Mouse (Mus musculus): ENCODE measurements around the gene Kpna3. TPM values are rescaled to one million over a fixed set of nuclear protein-coding genes. Genes with fewer than 3 reads are reported as not detected.
"Not testable (repeated sequence)": the region's sequence is repeated elsewhere in the genome, so short reads cannot be mapped to it uniquely, and the experiment has no call there.

Gene Kpna3
- polyA plus RNA-seq, 1 experiment from 2014 or later: 22.5 TPM

- no peaks in the 10 kb centered on the region for H3K36me3 ChIP-seq (replicated peaks)
- ATAC-seq (ENCODE audit: insufficient read depth): no peak
- no peaks in the 10 kb centered on the region for H3K27me3 ChIP-seq
- no peak overlapping the region for H3K4me2 ChIP-seq
- H3K9me3 ChIP-seq (replicated peaks): no peaks in the 10 kb centered on the region
- 54% methylated on average over 3 of the region's 3 CpGs for WGBS (ENCODE audit: insufficient replicate concordance)
- peaks cover 40% of the 10 kb centered on the region for H3K4me1 ChIP-seq (replicated peaks)
- no peak overlapping the region for H3K4me3 ChIP-seq (replicated peaks)
- H3K9ac ChIP-seq: no peak overlapping the region
- no peak overlapping the region for H3K27ac ChIP-seq (replicated peaks)
These were observed 11.4 kb downstream of the Kpna3 start for GRCm38 (mm10) chr14:61428126-61428787.

- not testable (repeated sequence) for H3K9me3 ChIP-seq (replicated peaks); H3K27ac ChIP-seq (replicated peaks); H3K4me2 ChIP-seq; H3K4me3 ChIP-seq (replicated peaks); H3K9ac ChIP-seq; H3K27me3 ChIP-seq; ATAC-seq (ENCODE audit: insufficient read depth); H3K36me3 ChIP-seq (replicated peaks)
- WGBS (ENCODE audit: insufficient replicate concordance): 23% methylated on average over 7 of the region's 8 CpGs
- H3K4me1 ChIP-seq (replicated peaks): peaks cover 30% of the 10 kb centered on the region
These were observed 12.6 kb downstream of the Kpna3 start for GRCm38 (mm10) chr14:61427095-61427494.

- no peak overlapping the region for H3K4me2 ChIP-seq
- H3K9ac ChIP-seq: no peak overlapping the region
- H3K4me3 ChIP-seq (replicated peaks): no peak overlapping the region
- no peaks in the 10 kb centered on the region for H3K36me3 ChIP-seq (replicated peaks)
- no peak overlapping the region for H3K27ac ChIP-seq (replicated peaks)
- no peaks in the 10 kb centered on the region for H3K27me3 ChIP-seq
- H3K4me1 ChIP-seq (replicated peaks): peaks cover 25% of the 10 kb centered on the region
- no peaks in the 10 kb centered on the region for H3K9me3 ChIP-seq (replicated peaks)
- ATAC-seq (ENCODE audit: insufficient read depth): no peak
- WGBS (ENCODE audit: insufficient replicate concordance): 37% methylated on average over 2 of the region's 2 CpGs
These were observed 14.5 kb downstream of the Kpna3 start for GRCm38 (mm10) chr14:61425080-61425665.

GRCm38 (mm10) chr14:61415719-61416118 lies 24.0 kb downstream of the Kpna3 start:
- WGBS (ENCODE audit: insufficient replicate concordance): 76% methylated on average over 4 of the region's 4 CpGs
- no peak overlapping the region for H3K9ac ChIP-seq
- H3K4me2 ChIP-seq: no peak overlapping the region
- H3K36me3 ChIP-seq (replicated peaks): no peaks in the 10 kb centered on the region
- peaks cover 17% of the 10 kb centered on the region for H3K4me1 ChIP-seq (replicated peaks)
- H3K27ac ChIP-seq (replicated peaks): no peak overlapping the region
- no peak for ATAC-seq (ENCODE audit: insufficient read depth)
- H3K27me3 ChIP-seq: no peaks in the 10 kb centered on the region
- no peak overlapping the region for H3K4me3 ChIP-seq (replicated peaks)
- no peaks in the 10 kb centered on the region for H3K9me3 ChIP-seq (replicated peaks)

- 71% methylated on average over 5 of the region's 5 CpGs for WGBS (ENCODE audit: insufficient replicate concordance)
- Histone ChIP-seq H3K27ac (replicated peaks) (no peak overlapping the region), H3K27me3 (no peaks in the 10 kb centered on the region), H3K36me3 (replicated peaks) (no peaks in the 10 kb centered on the region), H3K4me1 (replicated peaks) (peaks cover 20% of the 10 kb centered on the region), H3K9ac (no peak overlapping the region), H3K9me3 (replicated peaks) (no peaks in the 10 kb centered on the region), H3K4me3 (replicated peaks) (no peak overlapping the region), H3K4me2 (no peak overlapping the region)
- ATAC-seq (ENCODE audit: insufficient read depth): no peak
These were observed 24.4 kb downstream of the Kpna3 start for GRCm38 (mm10) chr14:61415311-61415710.

GRCm38 (mm10) chr14:61414808-61415207 lies 24.9 kb downstream of the Kpna3 start:
- Histone ChIP-seq H3K4me2 (no peak overlapping the region), H3K36me3 (replicated peaks) (no peaks in the 10 kb centered on the region), H3K27me3 (no peaks in the 10 kb centered on the region), H3K9me3 (replicated peaks) (no peaks in the 10 kb centered on the region), H3K4me1 (replicated peaks) (peaks cover 23% of the 10 kb centered on the region), H3K4me3 (replicated peaks) (no peak overlapping the region), H3K27ac (replicated peaks) (no peak overlapping the region), H3K9ac (no peak overlapping the region)
- no peak for ATAC-seq (ENCODE audit: insufficient read depth)
- 36% methylated on average over 1 of the region's 1 CpGs for WGBS (ENCODE audit: insufficient replicate concordance)

- 71% methylated on average over 5 of the region's 5 CpGs for WGBS (ENCODE audit: insufficient replicate concordance)
- H3K9me3 ChIP-seq (replicated peaks): no peaks in the 10 kb centered on the region
- H3K4me2 ChIP-seq: no peak overlapping the region
- H3K27ac ChIP-seq (replicated peaks): no peak overlapping the region
- no peaks in the 10 kb centered on the region for H3K36me3 ChIP-seq (replicated peaks)
- peaks cover 23% of the 10 kb centered on the region for H3K4me1 ChIP-seq (replicated peaks)
- no peak overlapping the region for H3K4me3 ChIP-seq (replicated peaks)
- no peaks in the 10 kb centered on the region for H3K27me3 ChIP-seq
- no peak overlapping the region for H3K9ac ChIP-seq
- ATAC-seq (ENCODE audit: insufficient read depth): no peak
These were observed 25.5 kb downstream of the Kpna3 start for GRCm38 (mm10) chr14:61414199-61414598.

GRCm38 (mm10) chr14:61413686-61414085 lies 26.0 kb downstream of the Kpna3 start:
- Histone ChIP-seq H3K9ac (no peak overlapping the region), H3K4me3 (replicated peaks) (no peak overlapping the region), H3K4me1 (replicated peaks) (peaks cover 26% of the 10 kb centered on the region), H3K27ac (replicated peaks) (no peak overlapping the region), H3K4me2 (no peak overlapping the region), H3K9me3 (replicated peaks) (no peaks in the 10 kb centered on the region), H3K27me3 (no peaks in the 10 kb centered on the region), H3K36me3 (replicated peaks) (no peaks in the 10 kb centered on the region)
- WGBS (ENCODE audit: insufficient replicate concordance): 69% methylated on average over 3 of the region's 3 CpGs
- no peak for ATAC-seq (ENCODE audit: insufficient read depth)

GRCm38 (mm10) chr14:61410020-61410419 lies 29.7 kb downstream of the Kpna3 start:
- WGBS (ENCODE audit: insufficient replicate concordance): 23% methylated on average over 2 of the region's 2 CpGs
- H3K9ac ChIP-seq: no peak overlapping the region
- H3K4me1 ChIP-seq (replicated peaks): peaks cover 27% of the 10 kb centered on the region

GRCm38 (mm10) chr14:61407055-61407454 lies 32.6 kb downstream of the Kpna3 start:
- peaks cover under 1% of the 10 kb centered on the region; the same call in 1 of the 2 replicates for H3K36me3 ChIP-seq (replicated peaks)
- ATAC-seq (ENCODE audit: insufficient read depth): no peak
- H3K9ac ChIP-seq: no peak overlapping the region
- H3K4me1 ChIP-seq (replicated peaks): peaks cover 20% of the 10 kb centered on the region
- H3K27ac ChIP-seq (replicated peaks): no peak overlapping the region
- no peaks in the 10 kb centered on the region for H3K9me3 ChIP-seq (replicated peaks)
- WGBS (ENCODE audit: insufficient replicate concordance): 76% methylated on average over 3 of the region's 3 CpGs
- no peak overlapping the region for H3K4me2 ChIP-seq
- no peaks in the 10 kb centered on the region for H3K27me3 ChIP-seq
- no peak overlapping the region for H3K4me3 ChIP-seq (replicated peaks)

More at GRCm38 (mm10) chr14:61410020-61410419, 29.7 kb downstream of the Kpna3 start:
- H3K36me3 ChIP-seq (replicated peaks): no peaks in the 10 kb centered on the region
- no peak overlapping the region for H3K27ac ChIP-seq (replicated peaks)
- no peaks in the 10 kb centered on the region for H3K27me3 ChIP-seq
- no peak for ATAC-seq (ENCODE audit: insufficient read depth)
- no peaks in the 10 kb centered on the region for H3K9me3 ChIP-seq (replicated peaks)
- no peak overlapping the region for H3K4me3 ChIP-seq (replicated peaks)
- H3K4me2 ChIP-seq: no peak overlapping the region

GRCm38 (mm10) chr14:61405761-61406160 lies 33.9 kb downstream of the Kpna3 start:
- Histone ChIP-seq H3K4me2 (no peak overlapping the region), H3K36me3 (replicated peaks) (peaks cover 5% of the 10 kb centered on the region), H3K27me3 (no peaks in the 10 kb centered on the region), H3K9ac (no peak overlapping the region), H3K4me3 (replicated peaks) (no peak overlapping the region), H3K4me1 (replicated peaks) (peaks cover 17% of the 10 kb centered on the region), H3K27ac (replicated peaks) (no peak overlapping the region), H3K9me3 (replicated peaks) (no peaks in the 10 kb centered on the region)
- no peak for ATAC-seq (ENCODE audit: insufficient read depth)

GRCm38 (mm10) chr14:61404941-61405340 lies 34.7 kb downstream of the Kpna3 start:
- 81% methylated on average over 3 of the region's 3 CpGs for WGBS (ENCODE audit: insufficient replicate concordance)
- H3K27me3 ChIP-seq: no peaks in the 10 kb centered on the region
- H3K9me3 ChIP-seq (replicated peaks): no peaks in the 10 kb centered on the region
- peaks cover 12% of the 10 kb centered on the region for H3K4me1 ChIP-seq (replicated peaks)
- no peak for ATAC-seq (ENCODE audit: insufficient read depth)
- H3K4me2 ChIP-seq: no peak overlapping the region
- no peak overlapping the region for H3K27ac ChIP-seq (replicated peaks)
- no peak overlapping the region for H3K4me3 ChIP-seq (replicated peaks)
- no peak overlapping the region for H3K9ac ChIP-seq
- H3K36me3 ChIP-seq (replicated peaks): peaks cover 12% of the 10 kb centered on the region

Measured in liver, embryonic 15.5 days (tissue).